29 mouse cellular contexts compared by ENCODE assay signal in genomic region chr1:22270131-22270530, GRCm38 (mm10).
"Had no signal": no experiment of that assay in that cellular context is flagged by ENCODE, and none has a peak within 500 bp of the region (broad histone marks: within the 10 kb centered on the region; RNA-seq: fewer than 3 reads in every experiment).

No protein-coding gene starts in this region.

- H3K4me3 ChIP-seq: heart, embryonic 12.5 days; heart, embryonic 13.5 days; heart, embryonic 15.5 days; hindbrain, embryonic 10.5 days; hindbrain, embryonic 12.5 days; hindbrain, embryonic 13.5 days; hindbrain, embryonic 15.5 days; intestine, embryonic 15.5 days; kidney, embryonic 15.5 days; layer of hippocampus, adult 2 months had no signal

- H3K27ac ChIP-seq: heart, embryonic 13.5 days; heart, embryonic 15.5 days; hindbrain, embryonic 10.5 days; hindbrain, embryonic 12.5 days; hindbrain, embryonic 13.5 days; hindbrain, embryonic 14.5 days; hindbrain, embryonic 15.5 days; hindbrain, postnatal 0 days; intestine, embryonic 15.5 days; kidney, embryonic 15.5 days; kidney, postnatal 0 days; layer of hippocampus, adult 2 months had no signal

- DNase-seq: heart, postnatal 10 days; heart, postnatal 14 days; heart, postnatal 36 days; heart, postnatal 4 days; kidney, adult 11 months; kidney, adult 18-20 months; kidney, adult 2 months; kidney, adult 8-10 months; kidney, adult 9 months; kidney, postnatal 10 days; kidney, postnatal 14 days; kidney, postnatal 25 days; kidney, postnatal 36 days; kidney, postnatal 4 days; layer of hippocampus, adult 9-11 months; layer of hippocampus, postnatal 36 days had no signal
